Mouse (Mus musculus): ENCODE data around the gene Adamts15. TPM values are rescaled to one million over a fixed set of nuclear protein-coding genes. Genes with fewer than 3 reads are reported as not detected.
A peak's percentile ranks its signal among the peaks of the same experiment; 100 is the strongest.

Gene Adamts15
- polyA plus RNA-seq, 1 experiment from 2014 or later: 1.9 TPM

GRCm38 (mm10) chr9:30963780-30964179 is 41.5 kb upstream of the Adamts15 start:
- Histone ChIP-seq H3K9ac (ENCODE audit: low read length) (no peak overlapping the region), H3K27ac (replicated peaks) (no peak overlapping the region), H3K36me3 (ENCODE audit: control insufficient read depth, insufficient read depth, low read length) (no peaks in the 10 kb centered on the region), H3K4me3 (ENCODE audit: low read depth, low read length) (no peak overlapping the region), H3K9me3 (ENCODE audit: control insufficient read depth, low read length) (no peaks in the 10 kb centered on the region), H3K27me3 (ENCODE audit: control insufficient read depth, insufficient read depth, low read length) (no peaks in the 10 kb centered on the region), H3K4me2 (replicated peaks; ENCODE audit: low read depth) (no peak overlapping the region), H3K4me1 (replicated peaks; ENCODE audit: control insufficient read depth, insufficient read depth) (0 out of 2 replicates have a peak, but pooled peaks cover 3% of the 10 kb centered on the region)
- WGBS: 68% methylated on average over 4 of the region's 4 CpGs
- TF ChIP-seq EP300 (optimal IDR thresholded peaks at IDR 0.05) (no peak), CTCF (IDR thresholded peaks at IDR 0.05; ENCODE audit: low read depth) (no peak)
- DNase-seq (ENCODE audit: low spot score) (no peak), ATAC-seq (ENCODE audit: low FRiP score, low TSS enrichment) (no peak)

- no peak overlapping the region for H3K27ac ChIP-seq (replicated peaks)
- H3K9me3 ChIP-seq (ENCODE audit: control insufficient read depth, low read length): no peaks in the 10 kb centered on the region
- no peaks in the 10 kb centered on the region for H3K36me3 ChIP-seq (ENCODE audit: control insufficient read depth, insufficient read depth, low read length)
- 90% methylated on average over 9 of the region's 9 CpGs for WGBS
- H3K27me3 ChIP-seq (ENCODE audit: control insufficient read depth, insufficient read depth, low read length): no peaks in the 10 kb centered on the region; the same call in 1 of the 2 replicates
- no peak overlapping the region for H3K4me2 ChIP-seq (replicated peaks; ENCODE audit: low read depth)
- no peak for ATAC-seq (ENCODE audit: low FRiP score, low TSS enrichment)
- no peaks in the 10 kb centered on the region for H3K4me1 ChIP-seq (replicated peaks; ENCODE audit: control insufficient read depth, insufficient read depth)
- no peak overlapping the region for H3K9ac ChIP-seq (ENCODE audit: low read length)
- no peak for DNase-seq (ENCODE audit: low spot score)
- no peak overlapping the region for H3K4me3 ChIP-seq (ENCODE audit: low read depth, low read length)
- no peak for TF ChIP-seq CTCF (IDR thresholded peaks at IDR 0.05; ENCODE audit: low read depth)
- TF ChIP-seq EP300 (optimal IDR thresholded peaks at IDR 0.05): no peak
Measured at GRCm38 (mm10) chr9:30955246-30955645, 33.0 kb upstream of the Adamts15 start.

- Histone ChIP-seq H3K4me2 (replicated peaks; ENCODE audit: low read depth) (no peak overlapping the region), H3K4me3 (ENCODE audit: low read depth, low read length) (no peak overlapping the region), H3K27ac (replicated peaks) (no peak overlapping the region), H3K27me3 (ENCODE audit: control insufficient read depth, insufficient read depth, low read length) (no peaks in the 10 kb centered on the region; the same call in 1 of the 2 replicates), H3K9me3 (ENCODE audit: control insufficient read depth, low read length) (no peaks in the 10 kb centered on the region), H3K36me3 (ENCODE audit: control insufficient read depth, insufficient read depth, low read length) (no peaks in the 10 kb centered on the region), H3K4me1 (replicated peaks; ENCODE audit: control insufficient read depth, insufficient read depth) (no peaks in the 10 kb centered on the region), H3K9ac (ENCODE audit: low read length) (no peak overlapping the region)
- peak; percentile 71 for TF ChIP-seq CTCF (IDR thresholded peaks at IDR 0.05; ENCODE audit: low read depth)
- no peak for TF ChIP-seq EP300 (optimal IDR thresholded peaks at IDR 0.05)
- DNase-seq (ENCODE audit: low spot score) (peak; percentile 38), ATAC-seq (ENCODE audit: low FRiP score, low TSS enrichment) (peak; percentile 36)
- 49% methylated on average over 8 of the region's 8 CpGs for WGBS
Measured at GRCm38 (mm10) chr9:30953287-30953686, 31.0 kb upstream of the Adamts15 start.

- no peaks in the 10 kb centered on the region for H3K9me3 ChIP-seq (ENCODE audit: control insufficient read depth, low read length)
- TF ChIP-seq CTCF (IDR thresholded peaks at IDR 0.05; ENCODE audit: low read depth) (no peak), EP300 (optimal IDR thresholded peaks at IDR 0.05) (no peak)
- H3K4me3 ChIP-seq (ENCODE audit: low read depth, low read length): no peak overlapping the region
- no peak overlapping the region for H3K27ac ChIP-seq (replicated peaks)
- H3K27me3 ChIP-seq (ENCODE audit: control insufficient read depth, insufficient read depth, low read length): no peaks in the 10 kb centered on the region
- DNase-seq (ENCODE audit: low spot score) (no peak), ATAC-seq (ENCODE audit: low FRiP score, low TSS enrichment) (no peak)
- H3K4me2 ChIP-seq (replicated peaks; ENCODE audit: low read depth): no peak overlapping the region
- no peaks in the 10 kb centered on the region for H3K4me1 ChIP-seq (replicated peaks; ENCODE audit: control insufficient read depth, insufficient read depth)
- WGBS: 72% methylated on average over 5 of the region's 5 CpGs
- H3K9ac ChIP-seq (ENCODE audit: low read length): no peak overlapping the region
- no peaks in the 10 kb centered on the region for H3K36me3 ChIP-seq (ENCODE audit: control insufficient read depth, insufficient read depth, low read length)
Measured at GRCm38 (mm10) chr9:30951461-30951860, 29.2 kb upstream of the Adamts15 start.

- no peak overlapping the region for H3K4me2 ChIP-seq (replicated peaks; ENCODE audit: low read depth)
- H3K27me3 ChIP-seq (ENCODE audit: control insufficient read depth, insufficient read depth, low read length): no peaks in the 10 kb centered on the region
- no peaks in the 10 kb centered on the region for H3K36me3 ChIP-seq (ENCODE audit: control insufficient read depth, insufficient read depth, low read length)
- H3K27ac ChIP-seq (replicated peaks): no peak overlapping the region
- no peak for TF ChIP-seq CTCF (IDR thresholded peaks at IDR 0.05; ENCODE audit: low read depth)
- TF ChIP-seq EP300 (optimal IDR thresholded peaks at IDR 0.05): no peak
- H3K9me3 ChIP-seq (ENCODE audit: control insufficient read depth, low read length): no peaks in the 10 kb centered on the region
- H3K4me3 ChIP-seq (ENCODE audit: low read depth, low read length): no peak overlapping the region
- DNase-seq (ENCODE audit: low spot score) (no peak), ATAC-seq (ENCODE audit: low FRiP score, low TSS enrichment) (no peak)
- no peak overlapping the region for H3K9ac ChIP-seq (ENCODE audit: low read length)
- WGBS: 46% methylated on average over 4 of the region's 4 CpGs
- no peaks in the 10 kb centered on the region for H3K4me1 ChIP-seq (replicated peaks; ENCODE audit: control insufficient read depth, insufficient read depth)
Measured at GRCm38 (mm10) chr9:30950592-30950991, 28.3 kb upstream of the Adamts15 start.

GRCm38 (mm10) chr9:30949971-30950370 is 27.7 kb upstream of the Adamts15 start:
- TF ChIP-seq CTCF (IDR thresholded peaks at IDR 0.05; ENCODE audit: low read depth) (no peak), EP300 (optimal IDR thresholded peaks at IDR 0.05) (no peak)
- DNase-seq (ENCODE audit: low spot score) (no peak), ATAC-seq (ENCODE audit: low FRiP score, low TSS enrichment) (no peak; the same call in 1 of the 2 replicates)
- WGBS: 58% methylated on average over 4 of the region's 4 CpGs
- Histone ChIP-seq H3K36me3 (ENCODE audit: control insufficient read depth, insufficient read depth, low read length) (no peaks in the 10 kb centered on the region), H3K4me2 (replicated peaks; ENCODE audit: low read depth) (no peak overlapping the region), H3K9me3 (ENCODE audit: control insufficient read depth, low read length) (no peaks in the 10 kb centered on the region), H3K9ac (ENCODE audit: low read length) (no peak overlapping the region), H3K4me1 (replicated peaks; ENCODE audit: control insufficient read depth, insufficient read depth) (no peaks in the 10 kb centered on the region), H3K27me3 (ENCODE audit: control insufficient read depth, insufficient read depth, low read length) (no peaks in the 10 kb centered on the region), H3K27ac (replicated peaks) (no peak overlapping the region), H3K4me3 (ENCODE audit: low read depth, low read length) (no peak overlapping the region)

All from stomach, postnatal 0 days (tissue).